Mouse (Mus musculus) CH12.LX (cell line): ENCODE measurements at regions not wholly inside any gene's neighbourhood (a gene's known extent, or its start where the extent isn't known, plus 50 kb on each side); places are given as distances from the start of the nearest gene placed in this dataset.

ENCODE experiments used
- DNase-seq: peaks from one replicate; pipeline ENCODE4 v3.0.0-alpha.2; 2013; ENCODE audit errors: extremely low read depth
- H3K27ac ChIP-seq: 2 replicates; pipeline ENCODE4 v1.5.1; 2012; ENCODE audit warnings: low read depth, mild to moderate bottlenecking, control low read depth, moderate library complexity; ENCODE audit not compliant: insufficient read depth
- H3K27me3 ChIP-seq: replicated peaks from 2 replicates; pipeline ENCODE3; 2012; ENCODE audit warnings: inconsistent platforms
- H3K36me3 ChIP-seq, 2 experiments: replicated peaks in 1 of 2; 2 replicates each; pipeline versions ENCODE3 to v1.6.1; 2012; ENCODE audit warnings: inconsistent platforms in 1 of 2, low read length in 1 of 2, mild to moderate bottlenecking in 1 of 2, mixed read lengths in 1 of 2, moderate library complexity in 1 of 2; ENCODE audit not compliant: control insufficient read depth in 1 of 2, insufficient read depth in 1 of 2
- H3K4me1 ChIP-seq, 2 experiments: 2 replicates each; pipeline ENCODE4 v1.6.1; 2012; ENCODE audit warnings: inconsistent platforms in 1 of 2, moderate library complexity in 1 of 2; ENCODE audit not compliant: insufficient read depth in 2 of 2, control insufficient read depth in 1 of 2
- H3K4me2 ChIP-seq: 2 replicates; pipeline ENCODE4 v1.6.1; 2012; ENCODE audit warnings: low read depth, mild to moderate bottlenecking, control low read depth; ENCODE audit not compliant: poor library complexity, insufficient read depth, severe bottlenecking
- H3K4me3 ChIP-seq, 3 experiments: fragments of 150-350 bp in 1 of 3; sonication (generic) in 1 of 3; replicated peaks in 1 of 3; 2 replicates each; pipeline versions ENCODE3 to v1.5.1; 2011 to 2012; ENCODE audit warnings: low read depth in 2 of 3, low read length in 2 of 3, mild to moderate bottlenecking in 2 of 3, moderate library complexity in 2 of 3, control low read depth in 1 of 3, improper control_type of control experiment in 1 of 3, inconsistent platforms in 1 of 3, mixed read lengths in 1 of 3; ENCODE audit not compliant: poor library complexity in 1 of 3
- H3K79me2 ChIP-seq: replicated peaks from 2 replicates; pipeline ENCODE4 v1.6.1; 2012; ENCODE audit warnings: mild to moderate bottlenecking, moderate library complexity; ENCODE audit not compliant: control insufficient read depth, poor library complexity, insufficient read depth, severe bottlenecking; ENCODE audit errors: extremely low read depth
- H3K9ac ChIP-seq: 2 replicates; pipeline ENCODE4 v1.6.1; 2012; ENCODE audit warnings: low read depth, mild to moderate bottlenecking, control low read depth, moderate library complexity; ENCODE audit not compliant: insufficient read depth
- H3K9me3 ChIP-seq: replicated peaks from 2 replicates; pipeline ENCODE3; 2012; ENCODE audit warnings: low read length, inconsistent platforms, mixed read lengths
- CHD1 ChIP-seq: IDR thresholded peaks from 2 replicates; pipeline ENCODE4 v1.6.1; 2012; ENCODE audit warnings: low read depth, low read length, improper control_type of control experiment, inconsistent platforms
- CHD2 ChIP-seq: IDR thresholded peaks from 2 replicates; pipeline ENCODE4 v1.6.1; 2011; ENCODE audit warnings: low read length, improper control_type of control experiment
- CTCF ChIP-seq, 2 experiments: IDR thresholded peaks in 1 of 2; conservative IDR thresholded peaks in 1 of 2; 2 replicates each; pipeline ENCODE4 v1.5.1; 2011 to 2012; ENCODE audit warnings: low read depth in 2 of 2, low read length in 2 of 2, improper control_type of control experiment in 1 of 2, inconsistent platforms in 1 of 2, mild to moderate bottlenecking in 1 of 2, moderate library complexity in 1 of 2
- E2F4 ChIP-seq: IDR thresholded peaks from 2 replicates; pipeline ENCODE4 v1.6.1; 2011; ENCODE audit warnings: low read depth, low read length, improper control_type of control experiment; ENCODE audit not compliant: insufficient replicate concordance
- ELF1 ChIP-seq: IDR thresholded peaks from 2 replicates; pipeline ENCODE4 v1.6.1; 2014; ENCODE audit warnings: low read depth, mild to moderate bottlenecking, inconsistent platforms, low read length, improper control_type of control experiment
- EP300 ChIP-seq: IDR thresholded peaks from 2 replicates; pipeline ENCODE4 v1.6.1; 2011; ENCODE audit warnings: low read length, improper control_type of control experiment
- ETS1 ChIP-seq: conservative IDR thresholded peaks from 2 replicates; pipeline ENCODE4 v1.6.1; 2012; ENCODE audit warnings: low read depth, mild to moderate bottlenecking, inconsistent platforms, low read length, improper control_type of control experiment, moderate library complexity
- IRF4 ChIP-seq: IDR thresholded peaks from 2 replicates; pipeline ENCODE4 v1.6.1; 2014; ENCODE audit warnings: low read depth, mild to moderate bottlenecking, inconsistent platforms, low read length, improper control_type of control experiment
- JUN ChIP-seq: IDR thresholded peaks from 2 replicates; pipeline ENCODE4 v1.6.1; 2011; ENCODE audit warnings: low read depth, mild to moderate bottlenecking, low read length, improper control_type of control experiment, moderate library complexity; ENCODE audit not compliant: insufficient read depth
- KAT2A ChIP-seq: IDR thresholded peaks from 2 replicates; pipeline ENCODE4 v1.6.1; 2012; ENCODE audit warnings: low read length, improper control_type of control experiment, inconsistent platforms; ENCODE audit not compliant: insufficient replicate concordance
- MAFK ChIP-seq: IDR thresholded peaks from 2 replicates; pipeline ENCODE4 v1.6.1; 2011; ENCODE audit warnings: low read length, improper control_type of control experiment; ENCODE audit not compliant: insufficient replicate concordance
- MAZ ChIP-seq: IDR thresholded peaks from 2 replicates; pipeline ENCODE4 v1.6.1; 2012; ENCODE audit warnings: low read depth, mild to moderate bottlenecking, inconsistent platforms, low read length, improper control_type of control experiment, moderate library complexity
- MXI1 ChIP-seq: IDR thresholded peaks from 2 replicates; pipeline ENCODE4 v1.6.1; 2011; ENCODE audit warnings: mild to moderate bottlenecking, low read depth, low read length, improper control_type of control experiment
- MYC ChIP-seq: IDR thresholded peaks from 2 replicates; pipeline ENCODE4 v1.6.1; 2011; ENCODE audit warnings: low read depth, mild to moderate bottlenecking, improper control_type of control experiment, low read length
- NELFE ChIP-seq: IDR thresholded peaks from 2 replicates; pipeline ENCODE4 v1.6.1; 2011; ENCODE audit warnings: low read depth, low read length, improper control_type of control experiment
- NRF1 ChIP-seq: IDR thresholded peaks from 2 replicates; pipeline ENCODE4 v1.6.1; 2014; ENCODE audit warnings: low read depth, mild to moderate bottlenecking, inconsistent platforms, low read length, improper control_type of control experiment, moderate library complexity
- PAX5 ChIP-seq: IDR thresholded peaks from 2 replicates; pipeline ENCODE4 v1.6.1; 2012; ENCODE audit warnings: low read length, inconsistent platforms, mixed read lengths
- POLR2AphosphoS2 ChIP-seq: IDR thresholded peaks from 2 replicates; pipeline ENCODE4 v1.6.1; 2011; ENCODE audit warnings: low read depth, low read length, improper control_type of control experiment
- RAD21 ChIP-seq: IDR thresholded peaks from 2 replicates; pipeline ENCODE4 v1.6.1; 2011; ENCODE audit warnings: low read depth, mild to moderate bottlenecking, low read length, improper control_type of control experiment, moderate library complexity
- SMC3 ChIP-seq: IDR thresholded peaks from 2 replicates; pipeline ENCODE4 v1.6.1; 2011; ENCODE audit warnings: low read depth, low read length, improper control_type of control experiment
- TBP ChIP-seq: conservative IDR thresholded peaks from 2 replicates; pipeline ENCODE4 v1.6.1; 2011; ENCODE audit warnings: low read depth, low read length, improper control_type of control experiment
- UBTF ChIP-seq: IDR thresholded peaks from 2 replicates; pipeline ENCODE4 v1.6.1; 2012; ENCODE audit warnings: low read depth, mild to moderate bottlenecking, inconsistent platforms, low read length, improper control_type of control experiment, moderate library complexity
- USF2 ChIP-seq: conservative IDR thresholded peaks from 2 replicates; pipeline ENCODE4 v1.6.1; 2011; ENCODE audit warnings: low read depth, low read length, improper control_type of control experiment
- ZC3H11A ChIP-seq: IDR thresholded peaks from 2 replicates; pipeline ENCODE4 v1.6.1; 2012; ENCODE audit warnings: low read depth, mild to moderate bottlenecking, inconsistent platforms, low read length, improper control_type of control experiment
- ZKSCAN1 ChIP-seq: IDR thresholded peaks from 2 replicates; pipeline ENCODE4 v1.6.1; 2012; ENCODE audit warnings: low read depth, inconsistent platforms, low read length, improper control_type of control experiment, borderline replicate concordance
- ZMIZ1 ChIP-seq: IDR thresholded peaks from 2 replicates; pipeline ENCODE4 v1.6.1; 2012; ENCODE audit warnings: low read depth, mild to moderate bottlenecking, inconsistent platforms, low read length, improper control_type of control experiment
- dilution Hi-C: fragments of 300-500 bp; cut with MboI; formaldehyde crosslinking; loops from 2 replicates; pipeline ENCODE4 v1.14.3; 2020; ENCODE audit warnings: low sequenced_read_pairs; ENCODE audit not compliant: extremely low pct_unique_long_range_greater_than_20kb, extremely low pct_ligation_motif_present
- in situ Hi-C: fragments of 300-500 bp; cut with MboI; formaldehyde crosslinking; loops from 3 replicates; pipeline ENCODE4 v1.14.3; 2019; ENCODE audit warnings: low sequenced_read_pairs, low pct_ligation_motif_present, low pct_unique_long_range_greater_than_20kb, mixed read lengths

GRCm38 (mm10) chr10:42090147-42090546, 71.9 kb upstream of the Armc2 start:
- no peak for DNase-seq
- dilution Hi-C loops (no loop called here), in situ Hi-C loops (no loop called here)

GRCm38 (mm10) chr10:42089686-42090085, 71.4 kb upstream of the Armc2 start:
- Histone ChIP-seq H3K4me2 (no peak overlapping the region), H3K9me3 (peaks cover 3% of the 10 kb centered on the region), H3K27me3 (no peaks in the 10 kb centered on the region), H3K4me3 (no peak overlapping the region), H3K36me3 (no peaks in the 10 kb centered on the region), H3K79me2 (no peaks in the 10 kb centered on the region), H3K27ac (no peak overlapping the region), H3K4me1 (peaks cover 0 to 12% of the 10 kb centered on the region in 2 experiments; a peak in 2 of 4 replicates), H3K9ac (no peak overlapping the region)
- no peak for DNase-seq
- dilution Hi-C loops = no loop called here
- in situ Hi-C loops = no loop called here
- TF ChIP-seq ZC3H11A = no peak
- no peak for TF ChIP-seq UBTF
- no peak for TF ChIP-seq PAX5
- no peak for TF ChIP-seq CHD2
- TF ChIP-seq ZMIZ1 = no peak
- TF ChIP-seq ZKSCAN1 = no peak
- no peak for TF ChIP-seq ELF1
- TF ChIP-seq JUN = no peak
- no peak for TF ChIP-seq TBP
- no peak for TF ChIP-seq NRF1
- TF ChIP-seq USF2 = no peak
- no peak for TF ChIP-seq KAT2A
- no peak for TF ChIP-seq NELFE
- TF ChIP-seq CTCF (conservative IDR thresholded peaks at IDR 0.05 in 1 of 2, IDR thresholded peaks at IDR 0.05 in 1 of 2; ENCODE audit: low read depth in 2 of 2, low read length in 2 of 2) = no peak
- TF ChIP-seq MAZ = no peak
- TF ChIP-seq SMC3 = no peak
- TF ChIP-seq MYC = no peak

More at GRCm38 (mm10) chr10:42090147-42090546, 71.9 kb upstream of the Armc2 start:
- Histone ChIP-seq H3K9ac (no peak overlapping the region), H3K79me2 (no peaks in the 10 kb centered on the region), H3K9me3 (peaks cover 3% of the 10 kb centered on the region), H3K4me3 (no peak overlapping the region), H3K27ac (no peak overlapping the region), H3K36me3 (no peaks in the 10 kb centered on the region), H3K4me1 (peaks cover 0 to 12% of the 10 kb centered on the region in 2 experiments; a peak in 2 of 4 replicates), H3K4me2 (no peak overlapping the region), H3K27me3 (no peaks in the 10 kb centered on the region)
- TF ChIP-seq NELFE (no peak), E2F4 (no peak), MAZ (no peak), ELF1 (no peak), IRF4 (no peak), MYC (no peak), USF2 (no peak), PAX5 (no peak), ETS1 (no peak), CHD1 (no peak), POLR2AphosphoS2 (no peak), ZMIZ1 (no peak), TBP (no peak), NRF1 (no peak), RAD21 (no peak), EP300 (no peak), MAFK (no peak), JUN (no peak), MXI1 (no peak)
